Mouse (Mus musculus): ENCODE results near the gene Map3k19.

Map3k19 gene

DNA sequence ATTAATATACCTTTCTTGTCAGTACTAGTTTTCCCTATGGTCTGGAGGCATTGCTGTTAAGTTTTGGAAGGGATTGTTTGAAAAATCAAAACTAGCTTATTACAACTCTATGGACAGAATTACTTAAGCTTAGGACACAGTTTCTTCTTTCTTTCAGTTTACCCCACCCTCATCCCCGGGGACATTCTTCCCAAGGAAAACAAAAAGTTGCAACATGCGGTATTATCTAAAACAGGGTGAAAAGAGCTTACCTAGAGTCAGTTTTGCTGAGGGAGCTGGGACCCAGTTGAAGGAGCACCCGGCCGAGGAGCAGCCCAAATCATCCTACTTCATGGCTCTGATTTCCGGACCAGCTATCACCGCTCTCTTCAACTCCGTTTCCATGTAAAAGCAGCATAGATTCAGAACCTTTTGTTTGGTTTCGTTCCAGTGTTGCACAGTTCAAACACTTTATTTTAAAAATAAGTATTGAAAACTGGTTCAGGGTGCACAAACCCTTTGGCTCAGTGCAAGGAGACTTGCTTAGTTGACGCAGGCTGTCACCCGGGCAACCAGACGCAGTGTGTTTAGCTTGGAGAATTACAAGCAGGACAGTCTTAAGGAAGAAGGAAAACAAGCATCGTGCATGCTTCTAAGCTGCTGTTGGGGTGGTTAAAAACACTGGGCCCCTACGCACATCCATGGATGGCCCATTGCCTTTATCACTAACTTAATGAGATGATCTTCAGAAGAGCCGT, at the start of gene Map3k19:
Map3k19 (minus strand) TSS at position 546 of the 737 bp plus-strand sequence.
- no peak for DNase-seq (ENCODE audit: low read depth, low spot score)

DNA sequence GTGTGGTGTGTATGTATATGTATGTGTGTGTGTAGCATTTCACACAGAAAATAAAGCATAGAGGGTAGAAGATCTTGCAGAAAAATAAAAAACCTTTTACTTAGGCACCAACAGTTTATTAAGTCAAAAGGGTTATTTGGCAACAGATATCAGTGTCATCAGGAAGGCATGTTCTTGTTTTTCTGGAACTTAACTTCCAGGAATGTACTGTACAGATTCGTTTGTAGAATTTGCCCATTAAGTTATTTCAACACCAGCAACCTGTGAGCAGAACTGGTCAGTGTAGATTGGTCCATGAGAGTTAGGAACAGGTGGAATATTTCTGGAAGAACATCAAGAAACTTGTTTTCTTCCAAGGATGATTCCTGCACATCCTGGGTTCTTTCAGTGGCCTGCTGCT, 44.6 kb upstream of the Map3k19 start:
- DNase-seq (ENCODE audit: low read depth, low spot score): no peak

DNA sequence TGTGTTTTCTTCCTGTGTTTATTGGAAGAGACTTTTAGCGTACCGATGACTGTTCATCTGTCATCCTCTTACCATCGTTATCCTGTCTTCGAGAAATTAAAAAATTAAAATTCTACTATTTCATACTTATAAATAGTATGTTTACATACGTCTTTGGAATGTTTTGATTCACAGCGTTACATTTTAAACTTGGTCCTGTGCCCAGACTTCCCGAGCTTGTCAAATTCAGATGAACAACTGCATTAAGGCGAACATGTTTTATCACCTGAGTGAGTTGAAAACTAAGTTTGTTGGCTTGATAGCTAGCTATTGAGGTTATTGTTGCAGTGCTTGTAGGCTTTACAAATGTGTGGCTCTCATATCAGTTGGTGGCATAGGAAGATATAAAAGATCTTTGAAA, 14.4 kb upstream of the Map3k19 start:
- DNase-seq (ENCODE audit: low read depth, low spot score): no peak

DNA sequence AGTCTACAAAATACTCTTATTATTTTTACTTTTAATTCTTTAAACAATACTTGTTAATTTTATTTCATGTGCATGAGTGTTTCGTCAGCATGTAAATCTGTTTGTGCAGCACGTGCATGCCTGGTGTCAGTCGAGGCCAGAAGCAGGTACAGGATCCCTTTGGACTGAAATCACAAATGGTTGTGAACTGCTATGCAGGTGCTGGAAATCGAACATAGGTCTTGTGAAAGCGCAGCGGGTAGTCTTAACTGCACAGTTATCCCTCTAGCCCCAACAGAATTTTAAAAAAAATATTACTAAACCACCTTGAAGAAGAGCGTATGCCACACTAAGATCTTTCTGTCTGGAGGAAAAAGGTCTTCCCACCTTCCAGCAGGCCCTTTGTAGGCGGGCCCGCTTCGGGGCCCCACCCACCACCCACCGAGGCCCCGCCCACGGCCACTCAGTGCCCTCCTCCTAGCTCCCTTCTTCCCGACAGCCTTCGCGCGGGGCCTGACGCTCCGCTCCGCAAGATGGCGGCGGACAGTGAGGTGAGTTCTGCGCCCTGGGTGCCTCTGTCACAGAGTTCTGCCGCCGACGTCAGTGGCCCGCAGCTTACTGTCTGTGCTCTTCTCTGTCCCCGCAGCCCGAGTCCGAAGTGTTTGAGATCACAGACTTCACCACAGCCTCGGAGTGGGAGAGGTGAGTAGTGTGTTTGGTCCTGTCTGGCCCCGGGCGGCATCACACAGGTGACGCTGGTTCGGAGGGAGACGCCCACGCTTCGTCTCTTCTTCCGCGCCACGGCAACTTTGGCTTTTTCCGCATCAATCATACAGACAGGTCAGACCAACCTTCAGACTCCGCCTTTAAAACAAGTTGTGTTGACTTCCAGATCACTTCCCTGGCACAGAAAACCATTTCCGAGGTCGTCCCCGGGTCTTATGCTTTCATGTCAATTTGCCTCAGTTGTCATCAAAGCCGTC, 13.8 kb upstream of the Map3k19 start, which contains the start of gene Rab3gap1:
Rab3gap1 (plus strand) TSS at position 474 of the 962 bp plus-strand sequence.
- peak; percentile 80 for DNase-seq (ENCODE audit: low read depth, low spot score)

- no peak for DNase-seq (ENCODE audit: low read depth, low spot score)
Measured at GRCm38 (mm10) chr1:127863806-127864205, 9.0 kb upstream of the Map3k19 start.

- DNase-seq (ENCODE audit: low read depth, low spot score): no peak
Measured at GRCm38 (mm10) chr1:127861900-127862299, 7.1 kb upstream of the Map3k19 start.

DNA sequence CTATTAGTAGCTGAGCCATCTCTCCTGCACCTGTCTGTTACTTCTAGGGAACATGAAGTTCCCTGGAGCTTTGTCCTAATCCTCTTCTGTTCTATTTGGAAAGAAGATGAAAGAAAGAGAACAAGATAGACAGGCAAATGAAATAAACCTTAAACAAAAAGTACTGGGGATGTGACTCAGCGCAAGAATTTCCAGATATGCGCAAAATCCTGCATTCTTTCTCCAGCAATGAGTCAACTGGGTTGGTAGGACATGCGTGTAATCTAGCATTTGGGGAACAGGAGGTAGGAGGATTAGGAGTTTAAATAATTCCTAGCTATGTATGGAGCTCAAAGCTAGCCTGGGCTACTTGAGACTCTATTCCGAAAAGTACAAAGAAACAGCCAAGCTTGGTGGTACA, 5.7 kb upstream of the Map3k19 start:
- DNase-seq (ENCODE audit: low read depth, low spot score): no peak

DNA sequence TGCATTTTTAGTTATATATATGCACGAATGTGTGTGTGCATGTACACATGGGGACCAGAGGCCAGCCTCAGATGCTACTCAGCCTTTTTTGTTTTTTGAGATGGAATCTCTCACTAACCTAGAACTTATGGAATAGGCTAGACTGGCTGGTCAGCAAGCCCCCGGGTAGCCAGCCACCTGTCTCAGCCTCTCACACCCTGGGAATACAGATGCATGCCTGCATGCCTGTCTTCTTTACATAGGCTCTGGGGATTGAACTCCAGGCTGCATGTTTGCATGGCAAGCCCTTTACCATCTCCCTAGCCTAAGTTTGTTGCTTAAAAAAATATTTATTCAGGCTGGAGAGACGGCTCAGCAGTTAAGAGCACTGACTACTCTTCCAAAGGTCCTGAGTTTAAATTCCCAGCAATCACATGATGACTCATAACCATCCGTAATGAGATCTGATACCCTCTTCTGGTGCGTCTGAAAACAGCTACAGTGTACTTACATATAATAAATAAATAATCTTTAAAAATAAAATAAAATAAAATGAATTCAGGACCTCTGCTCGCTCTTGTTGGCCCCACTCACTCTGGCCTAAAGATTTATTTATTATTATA, 5.1 kb upstream of the Map3k19 start:
- no peak for DNase-seq (ENCODE audit: low read depth, low spot score)

- no peak for DNase-seq (ENCODE audit: low read depth, low spot score)
Measured at GRCm38 (mm10) chr1:127858945-127859648, 4.3 kb upstream of the Map3k19 start.

DNA sequence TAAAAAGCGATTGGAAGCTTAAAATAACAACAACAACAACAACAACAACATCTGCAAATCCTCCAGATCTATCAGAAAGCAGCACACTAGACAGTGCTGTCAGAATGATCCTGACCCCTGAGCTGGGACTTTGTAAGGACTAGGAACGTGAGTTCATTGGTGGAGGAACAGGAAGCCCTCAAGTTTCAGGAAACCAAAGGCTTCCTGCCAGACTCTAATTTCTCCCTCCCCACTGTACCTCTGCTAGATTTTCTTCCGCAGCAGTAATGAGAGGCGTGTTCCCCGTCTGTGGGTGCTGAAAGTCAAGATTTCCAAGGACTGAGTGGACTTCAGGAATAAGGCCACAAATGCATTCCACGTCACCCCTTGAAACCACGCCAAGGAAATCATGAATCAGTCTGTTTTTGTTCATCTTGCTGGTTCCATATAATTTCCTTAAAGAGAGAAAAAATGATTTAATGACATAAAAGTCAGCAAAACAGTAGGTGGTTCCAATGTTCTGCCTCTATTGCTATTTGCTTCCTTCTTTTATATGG, 4.7 kb downstream of the Map3k19 start:
- no peak for DNase-seq (ENCODE audit: low read depth, low spot score)

- DNase-seq (ENCODE audit: low read depth, low spot score): no peak
Measured at GRCm38 (mm10) chr1:127845472-127845871, 9.4 kb downstream of the Map3k19 start.

GRCm38 (mm10) chr1:127838602-127839001, 16.2 kb downstream of the Map3k19 start:
- no peak for DNase-seq (ENCODE audit: low read depth, low spot score)

- no peak for DNase-seq (ENCODE audit: low read depth, low spot score)
Measured at GRCm38 (mm10) chr1:127836619-127837018, 18.2 kb downstream of the Map3k19 start.

DNA sequence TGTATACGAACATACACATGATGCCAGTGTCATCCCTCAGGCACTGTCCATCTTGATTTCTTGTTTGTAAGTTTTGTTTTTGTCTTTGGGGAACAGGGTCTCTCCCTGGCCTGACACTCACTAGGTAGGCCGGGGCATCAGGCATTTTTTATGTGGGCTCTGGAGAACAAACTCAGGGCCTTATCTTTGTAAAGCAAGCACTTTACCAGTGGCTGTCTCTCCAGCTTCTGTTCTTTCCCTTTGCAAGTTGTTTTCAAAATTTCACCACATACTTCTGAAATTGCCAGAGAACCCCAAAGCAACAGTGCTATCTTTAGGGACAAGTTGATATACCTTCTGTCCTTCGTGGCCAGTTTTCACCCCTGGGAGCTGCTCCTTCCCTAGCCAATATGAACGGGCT, 20.6 kb downstream of the Map3k19 start:
- DNase-seq (ENCODE audit: low read depth, low spot score): no peak

DNA sequence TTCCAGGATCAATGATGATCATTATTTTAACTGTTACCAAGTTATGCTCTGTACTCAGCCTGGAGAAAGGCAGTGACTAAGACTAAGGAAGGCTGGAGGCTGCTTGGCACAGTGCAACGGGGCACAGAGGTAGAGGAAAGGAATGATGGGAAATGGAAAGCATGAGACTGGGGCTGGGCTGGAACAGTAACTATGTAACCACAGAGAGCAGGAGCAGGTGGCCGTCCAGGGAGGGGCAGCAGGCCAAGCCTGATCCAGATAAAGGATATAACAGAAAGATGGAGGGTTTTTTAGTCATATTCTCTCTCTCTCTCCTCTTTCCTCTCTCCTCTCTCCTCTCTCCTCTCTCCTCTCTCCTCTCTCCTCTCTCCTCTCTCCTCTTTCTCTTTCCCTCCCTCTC, 21.1 kb downstream of the Map3k19 start:
- DNase-seq (ENCODE audit: low read depth, low spot score): no peak

- DNase-seq (ENCODE audit: low read depth, low spot score): no peak
Measured at GRCm38 (mm10) chr1:127830215-127830921, 24.5 kb downstream of the Map3k19 start.

- peak; percentile 16 for DNase-seq (ENCODE audit: low read depth, low spot score)
Measured at GRCm38 (mm10) chr1:127827325-127827724, 27.5 kb downstream of the Map3k19 start.

GRCm38 (mm10) chr1:127816381-127816780, 38.5 kb downstream of the Map3k19 start:
- DNase-seq (ENCODE audit: low read depth, low spot score): no peak

- DNase-seq (ENCODE audit: low read depth, low spot score): no peak
Measured at GRCm38 (mm10) chr1:127812929-127813328, 41.9 kb downstream of the Map3k19 start.

- no peak for DNase-seq (ENCODE audit: low read depth, low spot score)
Measured at GRCm38 (mm10) chr1:127808671-127809070, 46.2 kb downstream of the Map3k19 start.

- DNase-seq (ENCODE audit: low read depth, low spot score): no peak
Measured at GRCm38 (mm10) chr1:127802916-127803315, 51.9 kb downstream of the Map3k19 start.
